Mouse (Mus musculus): ENCODE data around the gene Fads3.

- TF ChIP-seq CTCF (IDR thresholded peaks at IDR 0.05; ENCODE audit: low read depth, low read length) (no peak), POLR2A (IDR thresholded peaks at IDR 0.05; ENCODE audit: insufficient read depth, low read length) (no peak), EP300 (IDR thresholded peaks at IDR 0.05; ENCODE audit: insufficient read depth, low read depth, low read length) (no peak)
Observed at GRCm38 (mm10) chr19:9997204-9998062, 43.9 kb upstream of the Fads3 start.
